ENCODE assay signal across 19 mouse cellular contexts in the genomic region with DNA sequence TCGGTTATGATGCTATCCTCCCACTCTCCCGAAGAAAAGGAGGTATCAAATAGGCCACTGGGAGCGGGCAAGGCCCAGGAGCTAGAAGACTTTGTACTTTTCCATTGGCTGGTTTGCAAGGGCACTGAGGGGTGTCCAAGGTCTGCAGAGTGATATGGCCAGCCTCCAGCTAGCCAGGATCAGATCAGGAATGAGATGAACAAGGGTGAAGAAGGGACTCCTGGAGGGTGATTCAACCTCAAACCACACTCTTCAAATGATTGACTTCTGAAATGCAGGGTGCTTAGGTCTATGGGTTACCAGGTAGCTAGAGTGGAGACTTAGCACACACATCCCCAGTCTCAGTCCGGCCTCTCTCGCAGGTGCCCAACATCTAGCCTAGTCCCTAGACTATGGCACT. TPM values are rescaled to one million over a fixed set of nuclear protein-coding genes. Genes with fewer than 3 reads are reported as not detected.
DNase-seq lines count a peak whose midpoint lies in the region; ATAC-seq lines count a peak whose summit lies in the region.
"Had no signal": no experiment of that assay in that cellular context is flagged by ENCODE, and none has a peak within 500 bp of the region (broad histone marks: within the 10 kb centered on the region; RNA-seq: fewer than 3 reads in every experiment).

No protein-coding gene starts in this region.

- H3K27me3 ChIP-seq in midbrain, embryonic 15.5 days (replicated peaks), result no peaks in the 10 kb centered on the region
- no peaks in the 10 kb centered on the region for H3K27me3 ChIP-seq in midbrain, embryonic 13.5 days
- H3K27me3 ChIP-seq: forebrain, embryonic 12.5 days; hindbrain, embryonic 13.5 days; neural tube, embryonic 13.5 days had no signal

- no peak overlapping the region for H3K27ac ChIP-seq in midbrain, embryonic 15.5 days
- H3K27ac ChIP-seq in midbrain, embryonic 13.5 days, result no peak overlapping the region
- H3K27ac ChIP-seq: forebrain, embryonic 12.5 days; hindbrain, embryonic 13.5 days; left cerebral cortex, adult 2 months; limb, embryonic 13.5 days; neural tube, embryonic 13.5 days had no signal

- 70% methylated on average over 5 of the region's 5 CpGs for WGBS in midbrain, embryonic 15.5 days
- 71% methylated on average over 5 of the region's 5 CpGs for WGBS in midbrain, embryonic 13.5 days

- H3K4me2 ChIP-seq in midbrain, embryonic 15.5 days, result no peak overlapping the region
- H3K4me2 ChIP-seq in midbrain, embryonic 13.5 days (replicated peaks), result no peak overlapping the region
- H3K4me2 ChIP-seq: forebrain, embryonic 12.5 days; hindbrain, embryonic 13.5 days; limb, embryonic 13.5 days; neural tube, embryonic 13.5 days had no signal

- no peaks in the 10 kb centered on the region for H3K36me3 ChIP-seq in midbrain, embryonic 15.5 days (replicated peaks)
- no peaks in the 10 kb centered on the region for H3K36me3 ChIP-seq in midbrain, embryonic 13.5 days
- H3K36me3 ChIP-seq: forebrain, embryonic 12.5 days; hindbrain, embryonic 13.5 days; limb, embryonic 13.5 days; neural tube, embryonic 13.5 days had no signal

- H3K4me3 ChIP-seq in midbrain, embryonic 15.5 days, result no peak overlapping the region
- H3K4me3 ChIP-seq in midbrain, embryonic 13.5 days (replicated peaks), result no peak overlapping the region
- H3K4me3 ChIP-seq: forebrain, embryonic 12.5 days; hindbrain, embryonic 13.5 days; left cerebral cortex, adult 2 months; limb, embryonic 13.5 days; neural tube, embryonic 13.5 days had no signal

- DNase-seq in adrenal gland, adult (ENCODE audit: inconsistent age in 2 of 2, low spot score in 1 of 2), result peak; percentile 72 to 90
- no peak for DNase-seq in adrenal gland, adult 18-20 months (ENCODE audit: low spot score in 2 of 2)
- DNase-seq in adrenal gland, postnatal 25 days, result peak; percentile 47
- peak; percentile 72 to 74 for DNase-seq in kidney, adult 8-10 months
- DNase-seq in kidney, postnatal 4 days, result peak; percentile 31 to 55
- no peak for DNase-seq in cerebellum, adult 9-10 months
- DNase-seq: cerebellum, postnatal 36 days; lung, adult 18-20 months; right cerebral cortex, adult 18-20 months; thymus, postnatal 36 days had no signal

- 0 out of 2 replicates have a peak, but pooled peaks cover 2% of the 10 kb centered on the region for H3K4me1 ChIP-seq in midbrain, embryonic 15.5 days
- H3K4me1 ChIP-seq in midbrain, embryonic 13.5 days (replicated peaks), result no peaks in the 10 kb centered on the region

- no peak overlapping the region for H3K9ac ChIP-seq in midbrain, embryonic 15.5 days
- no peak overlapping the region for H3K9ac ChIP-seq in midbrain, embryonic 13.5 days (replicated peaks)
- H3K9ac ChIP-seq: forebrain, embryonic 12.5 days; hindbrain, embryonic 13.5 days; limb, embryonic 13.5 days; neural tube, embryonic 13.5 days had no signal

- no peaks in the 10 kb centered on the region for H3K9me3 ChIP-seq in midbrain, embryonic 15.5 days
- no peaks in the 10 kb centered on the region for H3K9me3 ChIP-seq in midbrain, embryonic 13.5 days
- H3K9me3 ChIP-seq: forebrain, embryonic 12.5 days; hindbrain, embryonic 13.5 days; limb, embryonic 13.5 days; neural tube, embryonic 13.5 days had no signal

- ATAC-seq in midbrain, embryonic 15.5 days (replicated peaks), result no peak
- no peak for ATAC-seq in midbrain, embryonic 13.5 days

RNA-seq across cellular contexts. Expression of a gene that starts 9.3 kb away (rescaled TPM):
- under 1 TPM in 1 of 2 experiments, not detected in 1; 0.50 TPM for total RNA-seq in adrenal gland, adult 18-20 months (2021)
- 0.52 and 1.00 TPM in 2 replicates for total RNA-seq in adrenal gland, postnatal 25 days (2021)
- 0.11 and 0.18 TPM in 2 replicates for polyA plus RNA-seq in midbrain, embryonic 15.5 days (2015; fragmentation: Nextera tagmentation; extraction: Ambion mirVana)
- 0.15 and 0.32 TPM in 2 replicates for polyA plus RNA-seq in midbrain, embryonic 13.5 days (2015; fragmentation: Nextera tagmentation; extraction: Ambion mirVana)
- total RNA-seq: gastrocnemius, adult 8-10 months; layer of hippocampus, adult 18-20 months had no signal

Comparison
In these comparisons a context has a peak if more than half of its experiments do, and no peak if none do; other contexts are left out.
1. DNase-seq: peak in adrenal gland, adult (2 of 2), adrenal gland, postnatal 25 days (single experiment), kidney, adult 8-10 months (2 of 2) and kidney, postnatal 4 days (2 of 2); none in adrenal gland, adult 18-20 months (0 of 2) and cerebellum, adult 9-10 months (single experiment).